Mouse (Mus musculus): Measurements from ENCODE around the gene Ndrg3. TPM values are rescaled to one million over a fixed set of nuclear protein-coding genes. Genes with fewer than 3 reads are reported as not detected.

Gene Ndrg3
- total RNA-seq (2021), result 100 to 1,000 TPM; 457 to 474 TPM
- long read RNA-seq, experiment 1, transcript Ndrg3-201 (17 exons, 2,612 nt), result minor isoform, 49 of 595 reads
- long read RNA-seq, experiment 1, transcript Ndrg3-202 (16 exons, 2,586 nt), result major isoform, 415 of 595 reads
- long read RNA-seq, experiment 1, partial matches to known transcripts, result 41 of 595 reads
- long read RNA-seq, experiment 1, other reads (novel, unspliced or antisense), result 90 of 595 reads
- long read RNA-seq, experiment 2, transcript Ndrg3-202 (16 exons, 2,586 nt), result major isoform, 477 of 669 reads
- long read RNA-seq, experiment 2, transcript Ndrg3-201 (17 exons, 2,612 nt), result minor isoform, 41 of 669 reads
- long read RNA-seq, experiment 2, partial matches to known transcripts, result 58 of 669 reads
- long read RNA-seq, experiment 2, other reads (novel, unspliced or antisense), result 93 of 669 reads

DNA sequence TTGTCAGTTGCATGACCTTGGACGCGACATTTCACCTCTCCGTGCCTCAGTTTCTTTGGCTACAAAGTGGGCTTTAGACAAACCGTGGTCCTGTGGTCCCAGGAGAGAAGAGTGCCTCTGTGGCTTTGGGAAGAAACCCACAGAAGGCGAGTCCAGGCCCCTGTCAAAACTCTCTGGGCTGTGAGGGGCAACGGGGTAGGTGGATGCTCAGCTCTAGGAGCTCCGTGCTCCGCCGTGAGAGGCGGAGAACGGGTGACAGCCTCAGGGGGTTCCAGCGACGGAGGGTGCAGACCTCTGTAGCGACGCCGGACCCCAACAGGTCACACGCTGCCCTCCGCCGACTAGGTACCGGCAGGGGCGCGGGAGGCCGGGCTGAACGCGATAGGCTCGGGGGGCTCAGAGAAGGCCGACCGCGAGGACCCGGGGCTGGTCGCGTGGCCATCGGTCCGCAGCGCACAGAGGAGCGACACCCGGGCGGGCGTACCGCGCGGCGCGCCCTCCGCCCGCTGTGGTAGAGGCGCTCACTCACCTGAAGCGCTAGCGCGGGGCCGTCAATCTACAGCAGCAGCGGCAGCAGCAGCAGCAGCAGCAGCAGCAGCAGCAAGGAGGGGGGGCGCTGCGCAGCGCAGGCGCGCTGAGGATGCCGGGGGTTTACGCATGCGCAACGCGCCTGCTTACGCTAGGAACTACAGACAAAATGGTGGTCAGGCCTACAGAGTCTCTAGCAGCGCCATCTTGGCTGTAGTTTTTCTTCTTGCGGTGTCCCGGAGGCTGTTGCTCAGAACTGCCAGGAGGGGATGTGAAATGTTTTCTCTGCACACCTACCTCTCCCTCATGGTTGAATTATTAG, at the start of gene Ndrg3:
Gene Ndrg3, minus strand, starts transcription at position 587 of the 850 bp plus-strand sequence.
- DNase-seq (ENCODE audit: low spot score in 2 of 2), result peak; percentile 96 to 98

DNA sequence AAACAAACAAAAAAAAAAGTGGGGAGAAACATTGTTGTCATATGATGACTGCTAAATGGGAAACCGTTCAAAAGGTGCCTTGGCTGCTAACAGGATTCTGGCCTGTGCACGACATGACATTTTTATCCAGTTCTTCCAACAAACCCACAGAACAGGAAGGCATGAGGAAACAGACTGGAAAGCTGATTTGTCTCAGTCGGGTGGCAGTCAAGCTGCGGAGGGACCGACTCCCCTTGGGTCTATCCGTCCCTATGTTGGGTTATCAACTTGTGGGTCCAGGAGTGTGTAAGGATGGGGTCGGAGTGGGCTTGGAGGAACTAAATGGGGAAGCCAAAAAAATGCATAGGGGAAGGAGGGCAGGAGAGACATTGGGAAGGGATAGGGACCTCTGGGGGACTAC, 49.6 kb upstream of the Ndrg3 start:
- DNase-seq (ENCODE audit: low spot score in 2 of 2), result no peak

DNA sequence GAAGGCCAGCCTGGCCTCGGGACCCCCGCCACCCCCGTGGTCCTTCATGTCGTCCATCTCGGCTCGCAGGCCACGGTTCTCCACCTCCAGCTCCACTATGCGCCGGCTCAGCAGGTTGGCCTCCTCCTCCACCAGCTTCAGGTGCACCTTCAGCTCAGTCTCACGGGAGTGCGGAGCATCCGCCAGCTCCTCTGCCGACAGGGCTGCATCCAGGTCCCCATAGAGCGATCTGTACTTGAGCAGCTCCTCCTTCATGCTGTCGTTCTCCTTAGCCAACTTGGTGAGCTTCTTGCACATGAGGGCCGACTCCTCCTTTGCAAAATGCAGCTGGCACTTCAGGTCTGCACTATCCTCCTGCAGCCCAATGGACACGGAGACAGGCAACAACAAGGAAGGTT, 48.8 kb upstream of the Ndrg3 start:
- no peak for DNase-seq (ENCODE audit: low spot score in 2 of 2)

DNA sequence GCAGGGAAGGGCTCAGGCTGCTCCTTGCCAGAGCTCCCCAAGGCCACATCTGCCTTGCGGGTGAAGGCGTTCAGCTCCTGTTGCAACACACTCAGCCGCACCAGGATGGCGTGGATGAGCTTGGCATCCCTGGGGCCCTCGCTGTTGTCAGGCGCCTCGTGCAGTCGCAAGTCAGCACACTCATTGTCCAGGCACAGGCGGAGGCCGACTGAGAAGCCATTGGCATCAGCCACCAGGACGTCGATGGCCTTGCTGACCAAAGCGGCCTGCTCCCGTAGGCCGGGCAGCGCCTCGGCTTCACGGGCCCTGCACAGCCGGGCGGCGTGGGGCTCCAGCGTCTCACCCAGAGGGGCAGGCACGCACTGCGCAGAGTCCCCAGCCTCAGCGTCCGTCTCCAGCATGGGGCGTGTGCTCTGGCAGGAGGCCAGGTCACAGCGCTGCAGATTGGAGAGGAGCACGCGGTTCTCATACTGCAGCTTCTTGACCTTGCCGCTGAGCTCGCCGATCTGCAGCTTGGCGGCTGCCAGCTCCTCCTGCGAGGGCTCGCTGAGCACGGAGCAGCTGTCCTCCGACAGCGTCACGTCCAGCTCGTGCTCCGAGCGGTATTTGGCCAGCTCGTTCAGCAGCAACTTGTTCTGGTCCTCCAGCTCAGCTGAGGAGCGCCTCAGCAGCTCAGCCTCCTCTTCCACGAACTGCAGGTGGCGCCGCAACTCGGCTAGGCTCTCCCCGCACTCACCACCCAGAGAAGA, 48.2 kb upstream of the Ndrg3 start:
- DNase-seq (ENCODE audit: low spot score in 2 of 2), result no peak

DNA sequence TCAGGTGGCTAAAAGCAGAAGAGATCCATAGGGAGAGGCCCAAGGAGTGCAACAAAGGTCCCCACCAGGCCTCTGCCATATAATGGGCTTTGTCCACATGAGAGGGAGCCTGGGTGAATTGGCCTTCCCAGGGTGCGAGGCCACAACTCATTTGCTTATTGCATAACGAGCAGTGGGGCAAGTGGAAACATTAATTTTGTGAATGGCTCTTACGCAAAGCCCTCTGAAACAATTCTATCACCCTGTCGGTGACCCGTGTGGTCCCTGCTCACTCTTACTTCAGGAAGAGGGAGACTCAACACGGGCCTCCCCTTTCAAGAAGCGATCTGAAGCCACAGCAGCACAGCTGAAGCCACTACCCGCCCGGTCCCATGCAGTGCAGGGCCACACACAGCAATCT, 45.4 kb upstream of the Ndrg3 start:
- no peak for DNase-seq (ENCODE audit: low spot score in 2 of 2)

DNA sequence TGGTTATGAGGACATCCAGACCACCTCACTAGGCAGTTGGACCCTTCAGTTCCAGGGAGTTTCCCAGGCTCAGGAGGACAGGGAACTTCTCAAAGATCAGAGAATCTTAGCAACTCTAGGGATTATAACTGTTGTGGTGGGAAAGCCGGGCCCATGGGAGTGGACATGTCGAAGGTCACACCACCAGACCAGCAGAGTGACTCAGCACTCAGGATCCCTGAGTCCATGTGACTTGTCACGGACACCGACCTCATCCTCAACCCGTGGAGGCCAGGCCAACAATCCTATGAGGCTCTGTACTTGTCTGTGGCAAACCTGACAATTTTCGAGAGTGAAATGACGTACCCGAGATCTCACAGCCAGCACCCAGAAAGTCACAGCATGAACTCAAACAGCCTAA, 44.5 kb upstream of the Ndrg3 start:
- no peak for DNase-seq (ENCODE audit: low spot score in 2 of 2)

DNA sequence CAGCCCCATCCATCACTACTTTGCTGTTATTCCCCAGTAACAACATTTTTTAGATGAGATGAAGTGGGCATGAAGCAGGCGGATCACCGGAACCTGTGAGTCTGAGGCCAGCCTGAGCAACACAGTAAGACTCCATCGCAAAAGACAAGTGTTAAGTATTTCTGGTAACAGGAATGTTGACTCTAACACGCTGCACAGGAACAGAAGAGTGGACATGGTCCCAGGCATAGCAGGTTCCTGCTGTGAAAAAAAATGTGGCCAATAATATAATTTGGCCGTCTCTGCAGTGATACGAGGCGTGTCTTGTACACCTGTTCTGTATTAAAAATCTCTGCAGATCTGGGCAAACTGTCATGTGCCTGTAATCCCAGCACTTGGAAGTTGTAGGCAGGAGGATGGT, 43.5 kb upstream of the Ndrg3 start:
- no peak for DNase-seq (ENCODE audit: low spot score in 2 of 2)

DNA sequence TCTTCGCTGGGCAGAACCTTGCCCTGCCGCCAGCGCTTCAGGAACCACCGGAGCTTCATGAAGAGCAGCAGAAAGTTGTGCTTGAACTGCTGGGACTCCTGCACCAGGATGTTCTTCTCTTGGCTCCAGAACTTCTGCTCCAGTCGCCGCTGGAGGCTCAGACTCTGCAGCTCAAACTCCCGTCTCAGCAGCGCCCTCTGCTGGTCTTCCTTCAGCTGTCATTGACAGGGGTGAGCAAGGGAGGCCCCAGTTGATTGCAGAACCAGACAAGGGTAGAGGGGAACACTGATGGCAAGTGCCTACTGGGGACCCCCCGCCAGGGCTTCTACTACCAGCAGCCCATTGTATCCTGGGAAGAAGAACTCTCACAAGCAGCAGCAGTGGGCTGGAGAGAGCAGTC, 38.9 kb upstream of the Ndrg3 start:
- peak; percentile 77 to 87 for DNase-seq (ENCODE audit: low spot score in 2 of 2)

DNA sequence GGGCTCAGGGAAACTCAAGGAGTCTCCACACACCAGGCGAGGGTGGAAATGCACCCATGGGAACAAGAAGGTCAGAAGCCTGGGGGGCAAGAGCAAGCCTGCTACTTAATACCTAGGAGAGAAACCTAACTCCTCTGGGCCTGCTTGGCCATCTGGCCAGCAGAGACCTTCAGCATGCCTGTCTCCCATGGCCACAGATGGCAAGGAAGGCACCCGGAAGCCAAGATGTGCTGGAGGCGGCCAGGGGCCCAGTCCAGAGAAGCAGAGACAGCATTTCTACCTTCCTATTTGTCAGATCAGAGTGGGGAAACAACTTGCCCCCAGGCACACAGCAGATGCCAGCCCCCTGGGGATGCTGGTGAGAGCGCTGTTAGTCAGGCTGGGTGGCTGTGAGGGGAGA, 36.4 kb upstream of the Ndrg3 start:
- DNase-seq (ENCODE audit: low spot score in 2 of 2), result no peak

DNA sequence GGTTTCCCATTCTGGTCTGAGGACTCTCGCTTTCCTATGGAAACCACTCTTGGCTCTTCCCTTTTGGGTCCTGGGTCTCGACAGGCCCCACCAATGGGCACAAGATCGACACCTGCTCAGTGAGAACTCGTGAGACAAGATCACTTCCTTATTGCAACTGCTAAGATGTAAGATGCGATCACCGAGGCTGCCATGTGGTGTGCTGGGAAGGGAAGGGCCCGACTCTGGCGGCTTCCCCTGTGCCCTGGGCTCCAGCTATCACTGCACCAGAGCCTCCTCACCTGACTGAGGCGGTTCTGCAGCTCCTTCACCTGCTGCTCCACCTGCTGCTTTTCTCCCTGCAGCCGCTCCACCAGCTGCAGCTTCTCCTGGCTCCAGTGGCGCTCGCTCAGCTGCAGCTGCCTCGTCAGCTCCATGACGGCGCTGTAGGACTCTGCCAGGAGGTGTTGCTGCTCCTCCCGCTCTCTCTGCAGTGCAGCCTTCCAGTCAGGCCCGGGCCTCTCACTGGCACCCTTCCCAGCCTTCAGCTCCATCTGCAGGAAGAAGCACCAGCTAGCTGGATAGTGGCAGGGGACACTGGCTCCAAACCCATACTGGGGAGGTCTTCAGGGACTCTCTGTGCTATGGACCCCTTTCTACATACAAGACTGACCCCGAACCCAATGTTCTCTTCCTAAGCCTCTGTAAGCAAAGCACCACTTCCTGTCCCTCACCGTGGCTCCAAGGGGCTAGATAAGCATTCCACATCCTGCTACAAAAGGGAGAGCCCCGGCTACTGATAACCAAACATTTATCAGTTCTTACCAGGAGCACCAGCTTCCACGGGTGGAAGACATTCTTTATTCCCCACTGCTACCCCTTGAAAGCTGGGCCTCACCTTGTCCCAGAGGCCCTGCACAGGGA, 35.5 kb upstream of the Ndrg3 start:
- peak; percentile 42 to 69 for DNase-seq (ENCODE audit: low spot score in 2 of 2)

DNA sequence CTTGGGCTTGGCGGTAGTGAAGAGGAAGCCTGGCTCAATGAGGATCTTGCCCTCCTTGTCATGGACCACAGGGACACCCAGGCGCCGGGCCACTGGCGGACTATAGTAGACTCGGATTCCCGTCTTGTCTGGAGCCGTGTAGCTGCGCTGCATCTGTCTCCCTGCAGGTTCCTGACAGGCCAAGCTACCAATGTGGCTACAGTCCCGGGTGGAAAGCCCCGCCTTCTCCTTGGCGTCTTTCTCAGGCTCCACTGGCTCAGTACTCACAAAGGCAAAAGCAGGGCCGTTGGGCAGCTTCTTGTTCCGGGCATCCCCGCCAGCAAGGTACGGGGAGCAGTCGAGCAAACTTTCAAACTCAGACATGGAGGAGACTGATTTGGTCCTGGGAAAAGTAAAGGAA, 29.3 kb upstream of the Ndrg3 start:
- DNase-seq (ENCODE audit: low spot score in 2 of 2), result no peak

DNA sequence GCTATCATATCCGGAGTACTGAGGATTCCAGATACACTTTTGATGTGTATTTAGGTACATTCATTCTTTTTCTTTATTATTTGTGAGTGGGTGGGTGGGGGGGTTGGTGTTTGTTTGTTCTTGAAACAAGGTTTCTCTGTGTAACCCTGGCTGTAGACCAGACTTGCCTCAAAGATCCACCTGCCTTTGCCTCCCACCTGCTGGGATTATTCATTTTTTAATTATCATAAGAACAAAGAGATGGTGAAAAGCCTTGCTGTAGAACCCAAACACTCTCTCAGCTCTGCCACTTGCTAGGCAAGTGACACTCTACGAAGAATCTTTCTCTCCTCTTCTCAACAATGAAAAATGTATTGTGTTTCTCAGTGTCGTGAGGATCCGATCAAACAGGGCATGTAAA, 27.4 kb upstream of the Ndrg3 start:
- DNase-seq (ENCODE audit: low spot score in 2 of 2), result no peak

DNA sequence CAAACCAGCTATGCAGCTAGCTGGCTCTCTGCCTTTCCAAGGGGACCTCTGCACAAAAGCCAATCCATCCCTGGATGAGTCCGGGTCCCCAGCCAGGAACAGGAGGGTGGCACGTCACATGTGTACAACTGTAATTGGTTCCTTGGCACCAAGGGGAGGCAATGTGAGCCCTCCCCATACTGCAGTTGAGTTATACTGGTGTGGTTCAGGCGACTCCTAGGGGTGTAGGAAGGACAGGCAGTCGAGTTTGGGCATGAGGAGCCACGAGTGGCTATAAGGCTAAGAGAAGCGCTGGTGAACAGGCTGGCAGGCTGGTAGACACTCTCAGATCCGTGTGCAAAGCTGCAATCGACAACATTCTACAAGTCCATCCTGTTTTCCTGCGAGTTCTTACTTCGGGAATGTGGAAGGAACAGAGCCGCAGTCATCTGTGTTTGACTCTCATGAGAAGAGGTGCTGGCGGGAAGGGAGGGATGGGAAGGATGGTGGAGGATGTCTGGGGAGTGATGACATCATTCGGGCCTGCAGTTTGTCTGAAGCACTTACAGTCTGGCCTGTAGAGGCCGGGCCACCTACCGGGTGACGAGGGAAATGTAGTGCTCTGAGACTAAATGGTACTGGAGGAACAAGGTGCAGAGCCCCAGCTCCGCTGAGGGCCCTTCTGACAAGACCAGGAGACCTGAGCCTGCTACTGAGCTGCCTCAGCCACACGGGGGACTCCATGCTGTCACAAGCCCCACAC, 24.8 kb upstream of the Ndrg3 start:
- no peak for DNase-seq (ENCODE audit: low spot score in 2 of 2)

DNA sequence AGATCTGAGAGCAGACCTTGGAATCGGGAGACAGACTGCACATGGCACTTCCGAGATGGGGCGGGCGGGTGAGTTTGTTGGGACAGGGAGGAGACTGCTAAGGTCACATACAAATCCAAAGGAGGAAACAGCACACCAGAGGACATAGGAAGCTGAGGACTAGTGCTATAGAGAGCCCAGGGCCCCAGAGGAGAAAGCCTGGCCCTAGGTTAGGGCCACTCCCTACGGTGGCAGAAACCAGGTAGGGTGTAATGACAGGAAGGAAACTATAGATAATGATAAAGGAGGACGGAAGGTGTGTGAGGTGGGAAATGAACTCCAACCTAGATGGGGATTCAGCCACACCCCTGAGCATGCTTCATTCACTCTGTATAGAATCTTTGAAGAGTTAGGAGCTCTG, 20.5 kb upstream of the Ndrg3 start:
- DNase-seq (ENCODE audit: low spot score in 2 of 2), result no peak

DNA sequence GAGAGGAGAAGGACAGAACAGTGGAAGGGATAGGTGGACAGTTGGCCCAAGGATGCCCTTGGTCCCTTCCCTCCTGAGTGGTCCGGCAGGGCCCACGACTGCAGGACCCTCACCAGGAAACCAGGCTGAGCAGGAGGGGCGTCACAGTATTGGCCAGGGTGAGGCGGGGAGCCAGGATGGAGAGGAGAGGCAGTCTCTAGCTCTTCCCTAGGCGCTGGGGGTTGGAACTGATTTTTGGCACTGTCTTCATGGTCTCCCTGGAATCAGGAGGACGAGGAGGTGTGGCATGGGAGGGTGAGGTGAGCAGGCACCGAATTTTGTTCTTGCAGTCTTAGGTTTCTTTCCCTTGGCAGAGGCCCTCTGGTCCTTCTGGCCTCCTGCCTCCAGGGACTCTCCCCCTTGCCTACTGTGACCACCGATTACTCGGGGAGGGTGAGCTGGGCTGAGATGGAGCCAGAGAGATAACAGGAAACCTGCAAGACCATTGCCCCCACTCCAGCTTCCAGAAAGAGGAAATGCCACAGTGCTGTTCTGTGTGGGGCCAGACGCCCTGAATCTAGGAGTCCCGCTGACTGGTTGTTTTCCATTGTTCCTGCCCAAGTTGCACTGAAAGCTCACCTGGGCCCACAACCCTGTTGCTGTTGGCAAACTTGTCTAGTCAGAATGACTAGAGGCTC, 18.9 kb upstream of the Ndrg3 start:
- no peak for DNase-seq (ENCODE audit: low spot score in 2 of 2)

DNA sequence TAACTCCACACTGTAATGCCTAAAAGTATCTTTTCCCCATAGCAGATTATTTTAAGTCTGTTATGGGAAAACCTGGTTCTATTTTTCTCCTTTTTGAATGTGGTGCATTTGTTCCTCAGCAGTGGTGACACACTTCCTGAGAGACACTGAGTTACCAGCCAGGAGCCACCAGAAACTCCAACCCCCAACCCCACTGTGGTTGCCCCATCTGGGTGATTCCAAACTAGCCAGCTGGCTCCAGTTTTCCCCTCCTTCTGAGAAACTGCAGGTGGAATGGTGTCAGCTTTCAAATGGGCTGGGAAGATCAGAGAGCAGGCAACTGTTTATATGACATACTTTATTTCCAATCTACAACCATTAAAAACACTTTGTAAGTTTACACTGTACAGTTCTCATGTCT, 18.3 kb upstream of the Ndrg3 start:
- DNase-seq (ENCODE audit: low spot score in 2 of 2), result no peak

DNA sequence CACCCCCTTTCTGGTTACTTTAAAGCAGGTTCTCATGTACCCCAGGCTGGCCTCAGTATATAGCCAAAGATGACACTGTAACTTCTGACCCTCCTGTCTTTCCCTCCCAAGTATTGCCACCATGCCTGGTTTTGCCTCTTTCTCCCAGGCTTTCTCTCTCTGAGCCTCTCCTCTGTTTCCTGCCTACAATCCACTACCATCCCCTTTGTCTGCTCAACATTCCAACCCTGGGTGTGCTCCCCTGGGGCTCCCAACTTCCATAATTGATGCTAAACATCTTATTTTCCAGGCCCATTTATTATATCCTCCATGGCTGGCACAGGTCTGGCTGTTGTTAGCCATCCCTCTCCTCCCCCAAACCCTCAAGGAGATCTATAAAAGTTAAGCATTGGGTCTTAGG, 16.7 kb upstream of the Ndrg3 start:
- DNase-seq (ENCODE audit: low spot score in 2 of 2), result no peak

DNA sequence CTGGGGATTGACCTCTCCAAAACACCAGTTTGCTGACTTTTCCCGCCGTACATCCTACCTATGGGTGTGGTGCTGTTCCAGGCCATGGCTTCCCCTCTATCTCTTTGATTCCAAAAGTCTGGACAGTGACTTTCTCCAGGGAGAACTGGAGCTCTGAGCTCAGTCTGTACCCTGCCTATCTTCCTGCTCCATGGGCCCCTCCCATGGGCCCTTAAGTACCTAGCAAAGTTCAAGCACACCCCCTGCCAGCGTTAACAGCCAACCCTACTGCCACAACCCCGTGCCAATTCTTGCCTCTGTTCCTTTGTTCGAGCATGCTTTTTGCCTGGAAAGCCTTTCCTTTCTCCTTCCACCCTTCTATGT, 15.4 kb upstream of the Ndrg3 start:
- DNase-seq (ENCODE audit: low spot score in 2 of 2), result no peak

DNA sequence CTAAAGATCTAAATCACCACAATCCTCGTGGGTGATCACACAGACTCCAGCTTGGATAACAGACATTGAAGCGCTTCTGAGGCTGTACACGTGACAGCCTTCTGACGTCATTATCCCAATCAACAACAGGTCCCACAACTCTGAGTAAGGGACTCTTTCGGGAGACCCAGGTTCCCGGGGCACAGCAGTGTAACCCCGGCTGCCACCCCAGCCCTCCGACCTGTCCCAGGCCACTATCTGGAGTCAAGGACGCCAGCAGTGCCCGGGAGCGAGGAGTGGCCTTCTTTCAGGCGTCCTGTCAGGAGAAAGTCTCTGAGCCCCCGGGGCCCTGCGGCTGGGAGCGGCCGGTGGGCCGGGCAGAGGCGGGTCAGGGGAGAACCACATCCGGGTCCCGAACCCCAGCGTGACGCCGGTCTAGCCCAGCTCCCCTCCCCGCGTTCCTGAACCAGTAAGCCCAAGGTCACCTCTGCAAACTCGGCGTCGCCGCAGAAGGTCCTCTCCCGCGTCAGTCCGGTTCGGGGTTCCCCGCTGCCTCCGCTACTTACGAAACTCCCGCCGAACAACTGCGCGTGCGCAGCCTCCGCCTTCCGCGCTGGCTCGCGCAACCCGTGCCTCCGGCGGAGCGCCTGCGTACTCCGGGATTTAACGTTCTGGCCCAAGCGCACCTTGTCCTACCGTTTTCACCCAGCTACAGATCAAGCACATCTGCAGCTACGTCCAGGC, 14.8 kb upstream of the Ndrg3 start, which contains the start of gene Dsn1:
Gene Dsn1, minus strand, starts transcription at position 644 of the 723 bp plus-strand sequence.
- peak; percentile 82 to 91 for DNase-seq (ENCODE audit: low spot score in 2 of 2)
